Mouse (Mus musculus): ENCODE data around the gene Spag9.

The Spag9 gene

DNA sequence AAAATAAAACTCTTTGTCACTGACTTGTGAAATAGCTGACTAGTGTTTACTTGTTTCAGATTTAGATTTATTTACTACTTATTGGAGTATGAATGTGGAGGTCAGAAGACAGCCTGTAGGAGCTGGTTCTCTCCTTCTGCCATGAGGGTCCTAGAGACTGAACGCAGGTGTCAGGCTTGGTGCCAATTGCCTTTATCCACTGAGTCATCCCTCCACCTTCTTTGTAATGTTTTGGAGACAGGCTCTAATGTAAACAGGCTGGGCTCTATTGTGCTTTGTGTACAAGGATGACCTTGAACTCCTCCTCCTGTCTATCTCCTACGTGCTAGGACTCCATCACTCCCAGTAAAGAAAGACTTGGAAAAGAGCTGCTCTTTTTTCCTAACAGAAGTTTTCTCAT is 51.4 kb downstream of the Spag9 start:
- no peak for DNase-seq (ENCODE audit: low read depth, low spot score)

DNA sequence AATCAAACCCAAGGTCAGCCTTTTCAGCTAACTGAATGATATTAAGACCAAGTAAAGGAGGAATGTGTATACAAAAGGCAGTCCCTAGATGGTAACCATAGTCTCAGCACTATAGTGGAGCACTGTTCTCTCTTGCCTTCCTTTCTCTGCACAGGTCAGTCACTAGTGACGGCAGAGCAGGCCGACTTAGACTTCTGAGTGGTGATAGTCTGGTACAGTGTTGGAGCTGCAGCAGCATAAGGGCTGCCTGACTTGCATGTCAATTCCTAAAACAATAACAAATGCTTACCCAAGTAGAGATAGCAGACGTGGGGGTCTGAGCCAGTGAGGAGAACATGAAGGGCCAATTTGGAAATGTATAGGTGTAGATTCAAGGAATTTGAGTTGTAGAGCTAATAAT is 58.3 kb downstream of the Spag9 start:
- no peak for DNase-seq (ENCODE audit: low read depth, low spot score)

DNA sequence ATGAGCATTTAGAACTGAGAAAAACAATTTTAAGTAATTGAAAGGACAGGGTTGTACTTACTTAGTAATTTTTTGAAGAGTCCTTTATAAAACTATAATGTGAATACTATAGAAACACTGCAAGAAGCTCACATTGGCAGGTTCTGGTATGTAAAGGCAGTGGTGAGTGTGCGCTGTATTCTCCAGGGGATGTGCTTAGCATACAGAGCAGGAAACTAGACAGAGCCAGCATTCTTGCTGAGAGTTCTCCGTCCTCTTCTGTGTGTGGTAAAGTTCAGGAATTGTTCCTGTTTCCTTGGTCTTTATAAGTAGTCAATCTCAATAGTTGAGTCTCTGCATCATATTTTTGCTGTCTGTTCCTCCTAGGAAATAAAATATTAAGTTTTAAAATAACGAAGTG is 59.0 kb downstream of the Spag9 start:
- DNase-seq (ENCODE audit: low read depth, low spot score): no peak

GRCm38 (mm10) chr11:94063941-94064340 is 68.0 kb downstream of the Spag9 start:
- DNase-seq (ENCODE audit: low read depth, low spot score): no peak

GRCm38 (mm10) chr11:94070455-94070854 is 74.6 kb downstream of the Spag9 start:
- DNase-seq (ENCODE audit: low read depth, low spot score): no peak

- no peak for DNase-seq (ENCODE audit: low read depth, low spot score)
Measured at GRCm38 (mm10) chr11:94073283-94073682, 77.4 kb downstream of the Spag9 start.

DNA sequence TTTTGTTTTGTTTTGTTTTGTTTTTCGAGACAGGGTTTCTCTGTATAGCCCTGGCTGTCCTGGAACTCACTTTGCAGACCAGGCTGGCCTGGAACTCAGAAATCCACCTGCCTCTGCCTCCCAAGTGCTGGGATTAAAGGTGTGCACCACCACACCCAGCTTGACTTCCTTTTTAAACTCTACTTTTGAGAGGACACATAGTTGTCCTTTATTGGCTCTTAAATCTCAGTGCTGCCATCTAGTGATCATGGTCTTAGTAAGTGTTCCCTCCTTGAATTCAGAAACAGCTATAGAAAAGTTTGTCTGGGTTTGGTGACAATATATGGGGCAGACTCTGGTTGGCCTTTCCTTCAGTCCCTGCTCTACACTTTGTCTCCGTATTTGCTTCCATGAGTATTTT is 91.1 kb downstream of the Spag9 start:
- DNase-seq (ENCODE audit: low read depth, low spot score): peak; percentile 70

DNA sequence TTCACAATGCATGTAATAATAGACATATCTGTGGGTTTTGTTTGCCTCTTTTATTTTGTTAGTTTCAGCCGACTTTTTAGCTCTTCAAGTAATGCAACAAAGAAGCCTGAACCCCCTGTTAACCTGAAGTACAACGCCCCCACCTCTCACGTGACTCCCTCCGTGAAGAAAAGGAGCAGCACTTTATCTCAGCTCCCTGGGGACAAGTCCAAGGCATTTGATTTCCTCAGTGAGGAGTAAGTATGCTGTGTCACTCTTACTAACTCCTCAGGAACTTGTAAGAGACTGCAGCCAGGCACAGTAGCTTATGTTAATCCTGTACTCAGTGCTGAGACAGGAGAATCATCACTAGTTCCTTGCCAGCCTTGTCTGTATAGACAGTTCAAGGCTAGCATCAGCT is 94.6 kb downstream of the Spag9 start:
- no peak for DNase-seq (ENCODE audit: low read depth, low spot score)

DNA sequence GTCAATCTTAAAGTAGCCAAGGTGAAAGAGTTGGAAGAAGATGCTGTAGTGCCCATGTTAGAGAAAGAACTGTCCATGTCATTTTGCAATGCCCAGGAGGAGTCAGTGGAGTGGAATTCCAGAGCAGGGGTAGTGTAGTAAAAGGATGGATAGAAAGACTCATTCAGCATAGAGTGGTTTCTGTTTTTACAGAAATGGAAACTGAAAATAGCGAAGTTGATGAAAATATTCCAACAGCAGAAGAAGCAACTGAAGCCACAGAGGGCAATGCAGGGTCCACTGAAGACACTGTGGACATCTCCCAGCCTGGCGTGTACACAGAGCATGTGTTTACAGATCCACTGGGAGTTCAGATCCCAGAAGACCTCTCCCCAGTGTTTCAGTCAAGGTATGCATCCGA is 101.6 kb downstream of the Spag9 start:
- no peak for DNase-seq (ENCODE audit: low read depth, low spot score)

- DNase-seq (ENCODE audit: low read depth, low spot score): no peak
Measured at GRCm38 (mm10) chr11:94098840-94099239, 102.9 kb downstream of the Spag9 start.

GRCm38 (mm10) chr11:94113795-94114194 is 117.9 kb downstream of the Spag9 start:
- DNase-seq (ENCODE audit: low read depth, low spot score): no peak

DNA sequence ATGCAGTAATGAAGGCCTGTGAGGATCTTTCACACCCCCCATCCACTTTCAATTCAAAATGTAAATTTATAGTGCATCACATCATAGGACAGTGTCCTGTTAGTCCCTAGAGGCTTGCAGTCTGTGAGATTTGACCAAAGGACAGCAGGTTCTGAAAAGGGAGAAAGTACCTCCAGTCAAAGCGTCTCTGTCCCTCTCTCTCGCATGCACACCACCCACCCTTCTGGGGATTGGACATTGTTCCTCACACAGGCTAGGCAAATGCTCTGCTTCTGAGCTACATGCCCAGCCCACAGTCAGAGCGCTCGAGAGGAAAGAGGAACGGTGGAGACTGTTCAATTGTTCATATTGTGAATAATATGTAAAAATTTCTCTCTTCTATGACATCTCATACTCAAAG is 119.5 kb downstream of the Spag9 start:
- no peak for DNase-seq (ENCODE audit: low read depth, low spot score)

DNA sequence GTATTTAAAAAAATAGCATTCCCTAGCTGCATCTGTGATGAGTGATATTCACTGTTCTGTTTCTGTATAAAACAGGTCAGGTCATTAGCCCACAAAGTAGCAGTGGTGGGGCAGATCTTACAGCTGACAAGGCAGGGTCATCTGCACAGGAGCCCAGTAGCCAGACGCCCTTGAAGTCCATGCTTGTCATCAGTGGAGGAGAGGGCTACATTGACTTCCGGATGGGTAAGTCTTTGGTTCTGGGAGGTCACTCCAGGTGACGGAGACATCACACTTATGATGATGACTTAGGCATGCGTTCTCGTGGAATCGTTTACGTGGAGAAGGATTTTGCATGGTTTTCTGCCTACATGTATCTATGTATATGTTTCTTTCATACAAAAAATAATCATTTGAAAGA is 120.8 kb downstream of the Spag9 start:
- DNase-seq (ENCODE audit: low read depth, low spot score): no peak

DNA sequence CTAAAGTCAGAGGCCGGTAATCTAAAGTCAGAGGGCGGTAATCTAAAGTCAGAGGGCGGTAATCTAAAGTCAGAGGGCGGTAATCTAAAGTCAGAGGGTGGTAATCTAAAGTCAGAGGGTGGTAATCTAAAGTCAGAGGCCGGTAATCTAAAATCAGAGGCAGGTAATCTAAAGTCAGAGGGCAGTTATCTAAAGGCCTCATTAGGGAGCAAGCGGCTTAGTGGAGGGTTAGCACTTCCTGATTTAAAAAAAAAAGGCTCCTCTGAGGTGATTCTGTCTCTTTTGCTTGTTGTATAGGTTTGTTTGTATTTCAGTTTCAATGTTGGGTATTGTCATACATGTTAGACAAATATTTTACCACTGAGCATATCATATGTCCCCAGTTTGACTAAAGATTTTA is 121.9 kb downstream of the Spag9 start:
- no peak for DNase-seq (ENCODE audit: low read depth, low spot score)

GRCm38 (mm10) chr11:94118612-94119011 is 122.7 kb downstream of the Spag9 start:
- no peak for DNase-seq (ENCODE audit: low read depth, low spot score)

GRCm38 (mm10) chr11:94120690-94121089 is 124.8 kb downstream of the Spag9 start:
- DNase-seq (ENCODE audit: low read depth, low spot score): no peak

DNA sequence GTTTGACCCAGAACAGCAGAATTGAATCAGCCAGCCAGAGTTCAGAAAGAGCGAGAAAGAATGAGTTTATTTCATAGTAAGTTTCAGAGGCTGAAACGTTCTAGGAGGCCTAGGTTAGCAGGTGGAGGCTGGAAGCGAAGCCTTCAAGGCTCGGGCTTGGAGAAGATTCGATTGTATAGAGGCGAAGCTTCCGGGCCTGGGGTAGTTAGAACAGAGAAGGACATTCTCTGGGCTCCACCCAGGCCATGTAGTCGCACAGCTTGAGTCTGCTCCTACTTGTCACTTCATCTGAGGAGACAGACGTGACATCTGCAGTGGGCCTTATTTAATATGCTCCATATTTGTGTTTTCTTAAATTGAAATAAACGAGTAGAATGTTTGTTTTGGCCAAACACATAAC is 125.6 kb downstream of the Spag9 start:
- DNase-seq (ENCODE audit: low read depth, low spot score): no peak

- no peak for DNase-seq (ENCODE audit: low read depth, low spot score)
Measured at GRCm38 (mm10) chr11:94122341-94123030, 126.6 kb downstream of the Spag9 start.

DNA sequence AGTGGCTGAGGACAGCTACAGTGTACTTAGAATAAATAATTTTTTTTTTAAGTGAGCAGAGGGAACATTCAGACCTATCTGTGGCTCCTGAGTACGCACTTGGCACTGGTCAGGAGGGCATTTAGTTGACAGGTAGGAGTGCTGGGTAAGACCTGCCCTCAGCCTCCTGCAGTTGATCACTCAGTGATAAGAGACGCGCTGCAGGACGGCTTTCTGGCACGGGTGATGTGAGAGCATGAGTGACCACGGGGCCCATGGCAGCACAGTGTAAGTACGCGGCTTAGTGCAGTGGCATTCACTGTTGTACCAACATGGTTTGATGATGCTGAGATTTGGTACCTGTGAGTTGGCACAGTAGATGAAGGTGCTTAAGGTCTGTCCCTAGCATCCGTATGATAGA is 130.8 kb downstream of the Spag9 start:
- no peak for DNase-seq (ENCODE audit: low read depth, low spot score)

DNA sequence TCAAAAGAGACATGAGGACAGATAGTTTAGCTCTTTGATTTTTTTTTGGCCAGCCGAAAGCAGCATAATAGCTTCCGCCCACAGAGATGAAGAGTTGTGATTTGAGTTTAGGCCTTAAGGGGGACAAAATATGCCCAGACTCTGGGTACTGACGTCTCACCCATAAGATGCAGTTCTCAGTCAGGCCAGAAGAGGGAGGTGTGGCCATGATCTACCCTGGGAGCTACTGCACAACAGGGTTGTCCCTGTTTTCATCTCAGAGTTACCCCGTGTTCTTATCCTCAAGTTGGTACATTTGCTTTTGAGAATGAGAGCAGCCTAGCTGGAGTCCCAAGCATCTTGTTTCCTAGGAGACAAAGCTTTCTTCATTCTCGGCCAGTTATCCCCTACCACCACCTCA is 132.1 kb downstream of the Spag9 start:
- DNase-seq (ENCODE audit: low read depth, low spot score): peak; percentile 82

GRCm38 (mm10) chr11:94128506-94128905 is 132.6 kb downstream of the Spag9 start:
- DNase-seq (ENCODE audit: low read depth, low spot score): no peak

- DNase-seq (ENCODE audit: low read depth, low spot score): no peak
Measured at GRCm38 (mm10) chr11:94129261-94130059, 133.6 kb downstream of the Spag9 start.

Data from telencephalon, adult 2 months (tissue).